Comparison of ENCODE assay signal across 9 mouse cellular contexts in the genomic region with DNA sequence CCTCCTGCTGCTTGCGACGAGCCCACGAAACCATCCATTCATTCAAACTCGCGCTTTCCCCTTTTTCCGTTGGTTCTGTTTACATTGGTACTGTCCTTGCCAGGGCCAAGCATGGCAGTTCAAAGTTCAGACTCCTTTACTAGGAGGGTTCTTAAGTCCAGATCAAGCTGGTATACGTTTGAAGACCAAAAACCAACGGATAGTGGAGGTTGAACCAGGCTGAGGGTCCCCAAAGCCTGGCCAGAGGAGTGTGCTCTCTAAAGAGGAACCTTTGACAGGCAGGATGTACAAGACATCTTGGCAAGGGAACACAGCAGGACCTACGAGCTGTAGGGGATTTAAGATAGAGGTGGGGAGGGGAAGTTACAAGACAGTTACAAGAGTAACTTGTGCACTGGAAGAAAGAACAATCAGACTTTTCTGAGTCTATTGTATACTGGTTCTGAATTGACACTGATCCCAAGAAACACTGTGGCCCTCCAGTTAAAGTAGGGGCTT. TPM values are rescaled to one million over a fixed set of nuclear protein-coding genes. Genes with fewer than 3 reads are reported as not detected.
DNase-seq lines count a peak whose midpoint lies in the region; ATAC-seq and TF ChIP-seq lines count a peak whose summit lies in the region.
"Had no signal": no experiment of that assay in that cellular context is flagged by ENCODE, and none has a peak within 500 bp of the region (broad histone marks: within the 10 kb centered on the region; RNA-seq: fewer than 3 reads in every experiment).

No protein-coding gene starts in this region.

- peak overlapping the region; percentile 44 for H3K9ac ChIP-seq in heart, embryonic 16.5 days (ENCODE audit: low read length)
- H3K9ac ChIP-seq in hindbrain, postnatal 0 days (replicated peaks; ENCODE audit: low read length), result peak overlapping the region; percentile 49
- peak overlapping the region; percentile 56 for H3K9ac ChIP-seq in midbrain, embryonic 15.5 days

- no peak for DNase-seq in heart, adult 18-20 months
- no peak for DNase-seq in brain, embryonic 14.5 days (ENCODE audit: low read depth)
- DNase-seq in hindbrain, postnatal 0 days (ENCODE audit: low spot score), result no peak
- no peak for DNase-seq in cerebellum, postnatal 36 days
- DNase-seq in yolk sac, embryonic 10.5 days (ENCODE audit: low spot score), result no peak
- no peak for DNase-seq in layer of hippocampus, adult 18-20 months (ENCODE audit: low spot score in 2 of 2)

- H3K4me2 ChIP-seq in heart, embryonic 16.5 days (ENCODE audit: low read depth, low read length), result peak overlapping the region; percentile 78
- H3K4me2 ChIP-seq in hindbrain, postnatal 0 days (ENCODE audit: low read depth, low read length), result peak overlapping the region; percentile 67
- H3K4me2 ChIP-seq in midbrain, embryonic 15.5 days, result peak overlapping the region; percentile 84

- no peaks in the 10 kb centered on the region for H3K36me3 ChIP-seq in heart, embryonic 16.5 days (ENCODE audit: control insufficient read depth, insufficient read depth)
- no peaks in the 10 kb centered on the region for H3K36me3 ChIP-seq in hindbrain, postnatal 0 days (ENCODE audit: insufficient read depth, low read length)
- no peaks in the 10 kb centered on the region for H3K36me3 ChIP-seq in midbrain, embryonic 15.5 days (replicated peaks)

- TF ChIP-seq POLR2A in brain, embryonic 14.5 days (IDR thresholded peaks at IDR 0.05; ENCODE audit: borderline replicate concordance, extremely low read depth, insufficient read depth, insufficient read length, poor library complexity, severe bottlenecking), result no peak

- no peaks in the 10 kb centered on the region for H3K4me1 ChIP-seq in heart, embryonic 16.5 days (ENCODE audit: control insufficient read depth, insufficient read depth, low read length)
- peaks cover 9% of the 10 kb centered on the region; the same call in 1 of the 2 replicates for H3K4me1 ChIP-seq in hindbrain, postnatal 0 days (ENCODE audit: insufficient read depth, low read length)
- peaks cover 44% of the 10 kb centered on the region for H3K4me1 ChIP-seq in midbrain, embryonic 15.5 days

- 3% methylated on average over 9 of the region's 9 CpGs for WGBS in heart, embryonic 16.5 days
- 2% methylated on average over 9 of the region's 9 CpGs for WGBS in hindbrain, postnatal 0 days
- under 1% methylated on average over 9 of the region's 9 CpGs for WGBS in midbrain, embryonic 15.5 days

- no peaks in the 10 kb centered on the region for H3K9me3 ChIP-seq in heart, embryonic 16.5 days (replicated peaks; ENCODE audit: control insufficient read depth, low read length)
- H3K9me3 ChIP-seq in hindbrain, postnatal 0 days (ENCODE audit: low read length), result no peaks in the 10 kb centered on the region
- no peaks in the 10 kb centered on the region for H3K9me3 ChIP-seq in midbrain, embryonic 15.5 days

- peaks cover 19% of the 10 kb centered on the region for H3K27me3 ChIP-seq in heart, embryonic 16.5 days (ENCODE audit: control insufficient read depth, insufficient read depth, low read length)
- no peaks in the 10 kb centered on the region for H3K27me3 ChIP-seq in hindbrain, postnatal 0 days (ENCODE audit: insufficient read depth, low read length)
- H3K27me3 ChIP-seq in midbrain, embryonic 15.5 days (replicated peaks), result 0 out of 2 replicates have a peak, but pooled peaks cover 4% of the 10 kb centered on the region
- H3K27me3 ChIP-seq: Patski had no signal

- peak; percentile 33; the same call in 1 of the 2 replicates for TF ChIP-seq CTCF in brain, embryonic 14.5 days (IDR thresholded peaks at IDR 0.05; ENCODE audit: borderline replicate concordance, extremely low read depth, insufficient read depth, insufficient read length)
- peak; percentile 57; the same call in 1 of the 2 replicates for TF ChIP-seq CTCF in hindbrain, postnatal 0 days (IDR thresholded peaks at IDR 0.05; ENCODE audit: low read depth)

- ATAC-seq in heart, embryonic 16.5 days (replicated peaks; ENCODE audit: extremely low read depth, insufficient read depth, low FRiP score), result no peak; the same call in 1 of the 2 replicates
- peak; percentile 25 for ATAC-seq in hindbrain, postnatal 0 days
- peak; percentile 19 for ATAC-seq in midbrain, embryonic 15.5 days (replicated peaks)

- H3K27ac ChIP-seq in heart, embryonic 16.5 days (ENCODE audit: low read length), result no peak overlapping the region
- no peak overlapping the region for H3K27ac ChIP-seq in hindbrain, postnatal 0 days
- H3K27ac ChIP-seq in midbrain, embryonic 15.5 days, result no peak overlapping the region

- H3K4me3 ChIP-seq in heart, embryonic 16.5 days (ENCODE audit: low read length), result peak overlapping the region; percentile 59
- H3K4me3 ChIP-seq in hindbrain, postnatal 0 days (ENCODE audit: low read length), result peak overlapping the region; percentile 58
- peak overlapping the region; percentile 59 for H3K4me3 ChIP-seq in midbrain, embryonic 15.5 days

RNA-seq across cellular contexts. Expression of gene Inava, which starts 0.6 kb away (rescaled TPM):
- polyA plus RNA-seq in heart, embryonic 16.5 days (2015; fragmentation: Nextera tagmentation; extraction: Ambion mirVana), result 2.6 TPM in 2 replicates
- not detected for total RNA-seq in heart, adult 18-20 months (2021)
- polyA plus RNA-seq in brain, embryonic 14.5 days (2012; rRNA removed), result 8.2 and 11.6 TPM in 2 replicates
- total RNA-seq in hindbrain, postnatal 0 days (2014; rRNA removed), result 4.5 and 11.3 TPM in 2 replicates
- polyA plus RNA-seq in hindbrain, postnatal 0 days (2015; fragmentation: Nextera tagmentation; extraction: Ambion mirVana), result 2.8 and 2.9 TPM in 2 replicates
- 2.2 and 2.3 TPM in 2 replicates for polyA plus RNA-seq in midbrain, embryonic 15.5 days (2015; fragmentation: Nextera tagmentation; extraction: Ambion mirVana)
- total RNA-seq in layer of hippocampus, adult 18-20 months (2021), result 1 to 10 TPM; 2.7 to 3.0 TPM

RNA-seq across cellular contexts. Expression of gene Mroh3, which starts 22.0 kb away (rescaled TPM):
- not detected in 2 replicates for polyA plus RNA-seq in heart, embryonic 16.5 days (2015; fragmentation: Nextera tagmentation; extraction: Ambion mirVana)
- not detected for total RNA-seq in heart, adult 18-20 months (2021)
- polyA plus RNA-seq in brain, embryonic 14.5 days (2012; rRNA removed), result 0.50 and 0.77 TPM in 2 replicates
- total RNA-seq in hindbrain, postnatal 0 days (2014; rRNA removed), result 0.84 TPM in 1 of 2 replicates, not detected in the other
- 0.19 and 0.23 TPM in 2 replicates for polyA plus RNA-seq in hindbrain, postnatal 0 days (2015; fragmentation: Nextera tagmentation; extraction: Ambion mirVana)
- not detected in 2 replicates for polyA plus RNA-seq in midbrain, embryonic 15.5 days (2015; fragmentation: Nextera tagmentation; extraction: Ambion mirVana)
- total RNA-seq in layer of hippocampus, adult 18-20 months (2021), result under 1 TPM; 0.41 to 0.54 TPM

RNA-seq across cellular contexts. Expression of gene Gpr25, which starts 26.0 kb away (rescaled TPM):
- 0.34 TPM in 1 of 2 replicates, not detected in the other for polyA plus RNA-seq in heart, embryonic 16.5 days (2015; fragmentation: Nextera tagmentation; extraction: Ambion mirVana)
- total RNA-seq in heart, adult 18-20 months (2021), result not detected
- 2.7 and 3.6 TPM in 2 replicates for polyA plus RNA-seq in brain, embryonic 14.5 days (2012; rRNA removed)
- 6.0 and 6.2 TPM in 2 replicates for total RNA-seq in hindbrain, postnatal 0 days (2014; rRNA removed)
- polyA plus RNA-seq in hindbrain, postnatal 0 days (2015; fragmentation: Nextera tagmentation; extraction: Ambion mirVana), result 0.78 and 1.3 TPM in 2 replicates
- 0.49 and 0.62 TPM in 2 replicates for polyA plus RNA-seq in midbrain, embryonic 15.5 days (2015; fragmentation: Nextera tagmentation; extraction: Ambion mirVana)
- 1 to 10 TPM; 3.7 to 4.2 TPM for total RNA-seq in layer of hippocampus, adult 18-20 months (2021)
- polyA plus RNA-seq: Patski had no signal
